Mouse (Mus musculus) megakaryocyte, embryonic 14.5 days (primary cell): ENCODE data around the gene Lnx2.

ENCODE experiments used
- FLI1 ChIP-seq: IDR thresholded peaks from 2 replicates; pipeline ENCODE4 v1.6.1; 2012; ENCODE audit warnings: low read length, inconsistent platforms, mixed read lengths
- GATA1 ChIP-seq: IDR thresholded peaks from 3 replicates; pipeline ENCODE4 v1.6.1; 2012; ENCODE audit warnings: mixed read lengths, low read length, inconsistent platforms, borderline replicate concordance

- TF ChIP-seq FLI1 (no peak), GATA1 (no peak)
These were observed 40.6 kb upstream of the Lnx2 start for GRCm38 (mm10) chr5:147117027-147117426.
